Mouse (Mus musculus) small intestine, adult 2 months (tissue): ENCODE measurements around the gene Rpl35a.

Source experiments
- CTCF ChIP-seq: fragments of 200-500 bp; IDR thresholded peaks from 2 replicates; pipeline ENCODE4 v1.5.1; 2012; ENCODE audit warnings: low read depth, mild to moderate bottlenecking, control low read depth, inconsistent platforms, low read length, moderate library complexity, mixed read lengths; ENCODE audit not compliant: insufficient replicate concordance, insufficient read length; ENCODE audit errors: extremely low read depth
- POLR2A ChIP-seq: fragments of 200-500 bp; IDR thresholded peaks from 2 replicates; pipeline ENCODE4 v1.6.1; 2012; ENCODE audit warnings: low read depth, mild to moderate bottlenecking, control low read depth, inconsistent platforms, low read length, moderate library complexity

GRCm38 (mm10) chr16:33049809-33050208 is 6.4 kb upstream of the Rpl35a start:
- TF ChIP-seq POLR2A = no peak
- no peak for TF ChIP-seq CTCF
